Mouse (Mus musculus) stomach, embryonic 15.5 days (tissue): ENCODE data around the gene Trim67. TPM values are rescaled to one million over a fixed set of nuclear protein-coding genes. Genes with fewer than 3 reads are reported as not detected.
A peak's percentile ranks its signal among the peaks of the same experiment; 100 is the strongest.

Experiments
- ATAC-seq: fragments of 200-750 bp; cut with Nextera tagmentation; 2 replicates; pipeline ENCODE4 v1.8.0; 2017; ENCODE audit warnings: low read depth, moderate number of reproducible peaks, moderate TSS enrichment; ENCODE audit not compliant: insufficient read depth, low FRiP score
- H3K27ac ChIP-seq: fragments of 300-500 bp; sonication (generic); 2 replicates; pipeline ENCODE4 v1.5.1; 2015; ENCODE audit warnings: mild to moderate bottlenecking, inconsistent platforms
- H3K27me3 ChIP-seq: fragments of 300-500 bp; sonication (generic); replicated peaks from 2 replicates; pipeline ENCODE4 v1.6.1; 2015; ENCODE audit warnings: inconsistent platforms
- H3K36me3 ChIP-seq: fragments of 300-500 bp; sonication (generic); 2 replicates; pipeline ENCODE4 v1.6.1; 2015; ENCODE audit warnings: inconsistent platforms
- H3K4me1 ChIP-seq: fragments of 300-500 bp; sonication (generic); 2 replicates; pipeline ENCODE4 v1.6.1; 2015; ENCODE audit warnings: inconsistent platforms
- H3K4me2 ChIP-seq: fragments of 300-500 bp; sonication (generic); 2 replicates; pipeline ENCODE4 v1.6.1; 2015; ENCODE audit warnings: mild to moderate bottlenecking, inconsistent platforms
- H3K4me3 ChIP-seq: fragments of 300-500 bp; sonication (generic); replicated peaks from 2 replicates; pipeline ENCODE4 v1.5.1; 2015; ENCODE audit warnings: inconsistent platforms
- H3K9ac ChIP-seq: fragments of 300-500 bp; sonication (generic); 2 replicates; pipeline ENCODE4 v1.6.1; 2015; ENCODE audit warnings: inconsistent platforms
- H3K9me3 ChIP-seq: fragments of 300-500 bp; sonication (generic); 2 replicates; pipeline ENCODE4 v1.6.1; 2016; ENCODE audit warnings: inconsistent platforms
- WGBS: fragments of 180-500 bp; shearing (Covaris S2); methylation state at CpG from one replicate; pipeline ENCODE4 v1.1.7; 2015; 5-methylcytosine and 5-hydroxymethylcytosine counted together
- polyA plus RNA-seq: library from polyadenylated mRNA; unstranded; fragments of >200 nt; fragmentation: Nextera tagmentation; extraction: Ambion mirVana; gene quantifications from 2 replicates; pipeline ENCODE4 v1.2.1, GENCODE M21; 2015

Gene Trim67
- polyA plus RNA-seq = 0.63 and 0.74 TPM in 2 replicates

- Histone ChIP-seq H3K4me1 (peaks cover 29% of the 10 kb centered on the region), H3K27me3 (peaks cover 62% of the 10 kb centered on the region), H3K4me2 (peak within 1 kb of the TSS; percentile 99), H3K9me3 (no peaks in the 10 kb centered on the region), H3K36me3 (no peaks in the 10 kb centered on the region), H3K27ac (no peak within 1 kb of the TSS), H3K4me3 (peak within 1 kb of the TSS; percentile 55), H3K9ac (no peak within 1 kb of the TSS)
- ATAC-seq = peak; percentile 57
- WGBS = under 1% methylated on average over 39 of the region's 39 CpGs
These were observed at the start of gene Trim67 for GRCm38 (mm10) chr8:124792708-124793107. Gene Trim67 (plus strand): TSS chr8:124793092.

- WGBS = 55% methylated on average over 13 of the region's 13 CpGs
- Histone ChIP-seq H3K27ac (no peak overlapping the region), H3K4me3 (no peak overlapping the region), H3K9ac (no peak overlapping the region), H3K9me3 (no peaks in the 10 kb centered on the region), H3K4me1 (peaks cover 10% of the 10 kb centered on the region), H3K4me2 (no peak overlapping the region), H3K36me3 (no peaks in the 10 kb centered on the region), H3K27me3 (peaks cover 15% of the 10 kb centered on the region; the same call in 1 of the 2 replicates)
- ATAC-seq = no peak
These were observed 46.2 kb upstream of the Trim67 start for GRCm38 (mm10) chr8:124746661-124747060.

GRCm38 (mm10) chr8:124751191-124751590, 41.7 kb upstream of the Trim67 start:
- peak overlapping the region; percentile 62 for H3K4me3 ChIP-seq
- peak overlapping the region; percentile 34 for H3K9ac ChIP-seq
- H3K4me2 ChIP-seq = peak overlapping the region; percentile 97
- no peak overlapping the region for H3K27ac ChIP-seq
- peaks cover 20% of the 10 kb centered on the region; the same call in 1 of the 2 replicates for H3K27me3 ChIP-seq
- no peaks in the 10 kb centered on the region for H3K9me3 ChIP-seq
- under 1% methylated on average over 31 of the region's 31 CpGs for WGBS
- H3K36me3 ChIP-seq = no peaks in the 10 kb centered on the region
- ATAC-seq = no peak
- peaks cover 32% of the 10 kb centered on the region for H3K4me1 ChIP-seq

GRCm38 (mm10) chr8:124751709-124752173, 41.2 kb upstream of the Trim67 start, which contains the start of gene Fam89a:
Gene Fam89a (minus strand): TSS chr8:124751832.
- Histone ChIP-seq H3K9me3 (no peaks in the 10 kb centered on the region), H3K4me3 (peak within 1 kb of the TSS; percentile 62), H3K4me2 (peak within 1 kb of the TSS; percentile 97), H3K9ac (peak within 1 kb of the TSS; percentile 34), H3K27ac (no peak within 1 kb of the TSS), H3K36me3 (no peaks in the 10 kb centered on the region), H3K4me1 (peaks cover 32% of the 10 kb centered on the region), H3K27me3 (peaks cover 20% of the 10 kb centered on the region; the same call in 1 of the 2 replicates)
- under 1% methylated on average over 41 of the region's 41 CpGs for WGBS
- peak; percentile 73 for ATAC-seq

- H3K27me3 ChIP-seq = peaks cover 20% of the 10 kb centered on the region; the same call in 1 of the 2 replicates
- no peaks in the 10 kb centered on the region for H3K36me3 ChIP-seq
- ATAC-seq = no peak
- H3K9me3 ChIP-seq = no peaks in the 10 kb centered on the region
- H3K4me2 ChIP-seq = peak overlapping the region; percentile 97
- WGBS = 45% methylated on average over 21 of the region's 21 CpGs
- H3K27ac ChIP-seq = no peak overlapping the region
- H3K4me1 ChIP-seq = peaks cover 32% of the 10 kb centered on the region
- H3K4me3 ChIP-seq = no peak overlapping the region
- H3K9ac ChIP-seq = no peak overlapping the region
These were observed 40.5 kb upstream of the Trim67 start for GRCm38 (mm10) chr8:124752325-124752862.

- no peak overlapping the region for H3K9ac ChIP-seq
- peak overlapping the region; percentile 21; the same call in 1 of the 2 replicates for H3K4me2 ChIP-seq
- no peaks in the 10 kb centered on the region for H3K9me3 ChIP-seq
- no peaks in the 10 kb centered on the region for H3K36me3 ChIP-seq
- 15% methylated on average over 11 of the region's 11 CpGs for WGBS
- H3K27ac ChIP-seq = no peak overlapping the region
- H3K4me1 ChIP-seq = peaks cover 32% of the 10 kb centered on the region
- ATAC-seq = peak; percentile 29; the same call in 1 of the 2 replicates
- no peak overlapping the region for H3K4me3 ChIP-seq
- peaks cover 20% of the 10 kb centered on the region; the same call in 1 of the 2 replicates for H3K27me3 ChIP-seq
These were observed 38.6 kb upstream of the Trim67 start for GRCm38 (mm10) chr8:124754101-124754791.

- H3K27me3 ChIP-seq = peaks cover 20% of the 10 kb centered on the region; the same call in 1 of the 2 replicates
- 35% methylated on average over 4 of the region's 4 CpGs for WGBS
- peaks cover 32% of the 10 kb centered on the region for H3K4me1 ChIP-seq
- H3K4me3 ChIP-seq = no peak overlapping the region
- no peak for ATAC-seq
- H3K9me3 ChIP-seq = no peaks in the 10 kb centered on the region
- no peaks in the 10 kb centered on the region for H3K36me3 ChIP-seq
- no peak overlapping the region for H3K9ac ChIP-seq
- H3K27ac ChIP-seq = no peak overlapping the region
- peak overlapping the region; percentile 21; the same call in 1 of the 2 replicates for H3K4me2 ChIP-seq
These were observed 38.1 kb upstream of the Trim67 start for GRCm38 (mm10) chr8:124754792-124755190.

- no peak for ATAC-seq
- no peak overlapping the region for H3K4me2 ChIP-seq
- H3K9ac ChIP-seq = no peak overlapping the region
- H3K9me3 ChIP-seq = no peaks in the 10 kb centered on the region
- H3K27ac ChIP-seq = no peak overlapping the region
- peaks cover 16% of the 10 kb centered on the region; the same call in 1 of the 2 replicates for H3K27me3 ChIP-seq
- 68% methylated on average over 8 of the region's 8 CpGs for WGBS
- no peak overlapping the region for H3K4me3 ChIP-seq
- peaks cover 32% of the 10 kb centered on the region for H3K4me1 ChIP-seq
- no peaks in the 10 kb centered on the region for H3K36me3 ChIP-seq
These were observed 37.4 kb upstream of the Trim67 start for GRCm38 (mm10) chr8:124755481-124755880.

GRCm38 (mm10) chr8:124756153-124756552, 36.7 kb upstream of the Trim67 start:
- H3K4me3 ChIP-seq = no peak overlapping the region
- H3K27me3 ChIP-seq = 0 out of 2 replicates have a peak, but pooled peaks cover 9% of the 10 kb centered on the region
- H3K9ac ChIP-seq = no peak overlapping the region
- H3K4me2 ChIP-seq = no peak overlapping the region
- no peak overlapping the region for H3K27ac ChIP-seq
- no peaks in the 10 kb centered on the region for H3K9me3 ChIP-seq
- no peaks in the 10 kb centered on the region for H3K36me3 ChIP-seq
- 74% methylated on average over 2 of the region's 2 CpGs for WGBS
- peaks cover 26% of the 10 kb centered on the region for H3K4me1 ChIP-seq
- no peak for ATAC-seq

GRCm38 (mm10) chr8:124756601-124757000, 36.3 kb upstream of the Trim67 start:
- Histone ChIP-seq H3K27ac (no peak overlapping the region), H3K9ac (no peak overlapping the region), H3K36me3 (no peaks in the 10 kb centered on the region), H3K4me2 (no peak overlapping the region), H3K27me3 (0 out of 2 replicates have a peak, but pooled peaks cover 5% of the 10 kb centered on the region), H3K9me3 (no peaks in the 10 kb centered on the region), H3K4me1 (peaks cover 23% of the 10 kb centered on the region), H3K4me3 (no peak overlapping the region)
- no peak for ATAC-seq
- WGBS = 79% methylated on average over 5 of the region's 5 CpGs

GRCm38 (mm10) chr8:124758544-124758943, 34.3 kb upstream of the Trim67 start:
- 48% methylated on average over 3 of the region's 3 CpGs for WGBS
- H3K36me3 ChIP-seq = no peaks in the 10 kb centered on the region
- no peak overlapping the region for H3K9ac ChIP-seq
- no peak overlapping the region for H3K27ac ChIP-seq
- no peak overlapping the region for H3K4me3 ChIP-seq
- no peak overlapping the region for H3K4me2 ChIP-seq
- no peaks in the 10 kb centered on the region for H3K9me3 ChIP-seq
- ATAC-seq = no peak
- H3K27me3 ChIP-seq = no peaks in the 10 kb centered on the region
- peaks cover 14% of the 10 kb centered on the region for H3K4me1 ChIP-seq

GRCm38 (mm10) chr8:124763061-124763460, 29.8 kb upstream of the Trim67 start:
- Histone ChIP-seq H3K9me3 (no peaks in the 10 kb centered on the region), H3K36me3 (no peaks in the 10 kb centered on the region), H3K4me2 (no peak overlapping the region), H3K9ac (no peak overlapping the region), H3K27ac (no peak overlapping the region), H3K4me3 (no peak overlapping the region), H3K27me3 (no peaks in the 10 kb centered on the region), H3K4me1 (no peaks in the 10 kb centered on the region)
- ATAC-seq = no peak
- WGBS = 66% methylated on average over 7 of the region's 7 CpGs
